Mouse (Mus musculus): ENCODE measurements around the gene Igsf23. TPM values are rescaled to one million over a fixed set of nuclear protein-coding genes. Genes with fewer than 3 reads are reported as not detected.

Gene Igsf23
- polyA plus RNA-seq, 1 experiment = 185 TPM

DNA sequence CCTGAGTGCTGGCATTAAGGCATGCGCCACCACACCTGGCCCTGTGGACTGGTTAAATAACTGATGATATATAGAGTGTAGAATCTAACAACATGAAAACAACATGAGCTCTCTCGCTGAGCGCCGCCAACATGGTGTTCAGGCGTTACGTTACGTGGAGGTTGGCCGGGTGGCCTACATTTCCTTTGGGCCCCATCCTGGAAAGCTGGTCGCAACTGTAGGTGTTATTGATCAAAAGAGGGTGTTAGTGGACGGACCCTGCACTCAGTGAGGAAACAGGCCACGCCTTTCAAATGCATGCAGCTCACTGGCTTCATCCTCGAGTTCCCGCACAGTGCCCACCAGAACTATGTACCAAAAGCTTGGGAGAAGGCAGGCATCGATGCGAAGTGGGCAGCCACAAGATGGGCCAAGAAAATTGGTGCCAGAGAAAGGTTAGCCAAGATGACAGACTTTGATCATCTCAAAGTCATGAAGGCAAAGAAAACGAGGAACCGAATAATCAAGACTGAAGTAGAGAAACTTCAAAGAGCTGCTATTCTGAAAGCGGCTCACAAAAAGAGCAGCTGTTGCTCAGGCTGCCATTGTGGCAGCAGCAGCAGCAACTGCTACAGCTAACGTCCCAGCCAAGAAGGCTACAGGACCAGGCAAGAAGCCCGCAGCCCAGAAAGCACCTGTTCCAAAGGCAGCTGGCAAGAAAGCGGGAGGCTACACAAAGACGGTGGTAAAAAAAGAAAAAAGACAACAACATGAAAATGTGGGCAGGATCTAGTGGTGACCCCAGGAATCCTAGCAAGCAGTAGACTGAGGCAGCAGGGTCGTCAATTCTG is 38.6 kb downstream of the Igsf23 start:
- WGBS = 89% methylated on average over 23 of the region's 23 CpGs
- Histone ChIP-seq H3K4me3 (ENCODE audit: low read depth, low read length) (no peak overlapping the region), H3K4me1 (ENCODE audit: control insufficient read depth, insufficient read depth, insufficient read length, low read length) (peaks cover 5% of the 10 kb centered on the region; the same call in 1 of the 2 replicates), H3K27ac (ENCODE audit: insufficient read depth, low read depth, low read length) (no peak overlapping the region), H3K36me3 (ENCODE audit: control insufficient read depth, insufficient read depth, low read length) (peaks cover 27% of the 10 kb centered on the region), H3K27me3 (ENCODE audit: control insufficient read depth, insufficient read depth, low read length) (no peaks in the 10 kb centered on the region)
- TF ChIP-seq POLR2A (IDR thresholded peaks at IDR 0.05; ENCODE audit: low read depth, low read length) = no peak
- TF ChIP-seq CTCF (IDR thresholded peaks at IDR 0.05; ENCODE audit: extremely low read depth, insufficient read length, insufficient replicate concordance, low read depth, low read length) = no peak

DNA sequence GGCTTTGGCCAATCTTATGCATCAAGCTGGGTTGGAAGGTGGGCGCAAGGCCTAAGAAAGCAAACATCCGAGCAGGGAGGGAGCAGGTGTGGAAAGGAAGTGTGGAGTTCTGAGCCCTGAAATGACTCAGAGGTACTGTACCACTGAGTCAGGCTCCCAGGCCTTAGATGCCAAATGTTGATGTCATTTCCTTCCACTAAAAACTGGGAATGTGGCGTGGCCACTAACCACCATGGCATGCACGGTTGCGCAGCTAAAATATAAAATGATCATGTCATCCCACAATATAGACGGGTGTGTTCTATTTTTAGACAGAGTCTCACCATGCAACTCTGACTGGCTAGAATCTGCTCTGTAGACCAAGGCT is 39.3 kb downstream of the Igsf23 start:
- 85% methylated on average over 6 of the region's 6 CpGs for WGBS
- H3K4me3 ChIP-seq (ENCODE audit: low read depth, low read length) = no peak overlapping the region
- H3K36me3 ChIP-seq (ENCODE audit: control insufficient read depth, insufficient read depth, low read length) = peaks cover 26% of the 10 kb centered on the region
- no peak overlapping the region for H3K27ac ChIP-seq (ENCODE audit: insufficient read depth, low read depth, low read length)
- no peaks in the 10 kb centered on the region for H3K27me3 ChIP-seq (ENCODE audit: control insufficient read depth, insufficient read depth, low read length)
- TF ChIP-seq CTCF (IDR thresholded peaks at IDR 0.05; ENCODE audit: extremely low read depth, insufficient read length, insufficient replicate concordance, low read depth, low read length) = no peak
- no peak for TF ChIP-seq POLR2A (IDR thresholded peaks at IDR 0.05; ENCODE audit: low read depth, low read length)
- peaks cover 5% of the 10 kb centered on the region; the same call in 1 of the 2 replicates for H3K4me1 ChIP-seq (ENCODE audit: control insufficient read depth, insufficient read depth, insufficient read length, low read length)

DNA sequence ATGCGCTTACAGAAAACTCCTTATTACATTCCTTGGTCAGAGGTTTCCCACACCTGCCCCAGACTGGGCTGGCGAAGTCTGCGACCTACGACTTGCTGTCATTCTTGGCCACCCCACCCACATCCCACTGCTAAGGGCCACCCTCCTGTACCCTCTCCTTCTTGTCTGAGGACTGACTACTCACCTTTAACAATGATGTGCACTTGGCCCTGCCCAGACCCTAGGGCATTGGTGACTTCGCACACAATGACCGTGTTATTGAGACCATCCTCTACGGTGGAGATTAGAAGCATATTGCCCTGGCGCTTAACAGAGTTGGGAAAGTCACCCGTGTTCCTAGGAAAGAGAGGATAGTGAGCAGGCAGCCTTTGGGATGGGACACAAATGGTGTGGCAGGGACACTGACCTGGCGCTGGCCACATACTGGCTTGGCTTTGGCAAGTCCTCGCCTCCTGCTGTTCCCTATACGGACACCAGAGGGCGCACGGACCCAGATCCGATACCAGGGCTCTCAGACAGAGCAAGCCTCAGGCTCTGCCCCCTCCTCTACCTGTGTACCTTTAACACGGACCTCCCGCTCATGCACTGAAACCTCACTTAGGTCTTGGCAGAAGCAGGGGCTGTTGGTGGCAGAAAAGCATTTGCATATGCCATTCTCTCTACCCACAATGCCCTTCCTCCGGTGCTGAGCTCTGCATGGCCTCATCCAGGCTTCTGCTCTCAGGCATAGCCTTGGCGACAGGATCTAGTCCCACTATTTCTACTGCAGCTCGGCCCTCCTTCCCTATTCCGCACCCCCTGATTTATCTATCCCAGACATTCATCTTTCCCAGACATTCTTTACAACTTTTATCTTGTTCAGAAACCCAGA is 39.9 kb downstream of the Igsf23 start:
- no peaks in the 10 kb centered on the region for H3K27me3 ChIP-seq (ENCODE audit: control insufficient read depth, insufficient read depth, low read length)
- no peak overlapping the region for H3K27ac ChIP-seq (ENCODE audit: insufficient read depth, low read depth, low read length)
- TF ChIP-seq POLR2A (IDR thresholded peaks at IDR 0.05; ENCODE audit: low read depth, low read length) (no peak), CTCF (IDR thresholded peaks at IDR 0.05; ENCODE audit: extremely low read depth, insufficient read length, insufficient replicate concordance, low read depth, low read length) (peak; percentile 87)
- peaks cover 25% of the 10 kb centered on the region for H3K36me3 ChIP-seq (ENCODE audit: control insufficient read depth, insufficient read depth, low read length)
- WGBS = 50% methylated on average over 21 of the region's 21 CpGs
- no peak overlapping the region for H3K4me3 ChIP-seq (ENCODE audit: low read depth, low read length)
- H3K4me1 ChIP-seq (ENCODE audit: control insufficient read depth, insufficient read depth, insufficient read length, low read length) = peaks cover 5% of the 10 kb centered on the region; the same call in 1 of the 2 replicates

DNA sequence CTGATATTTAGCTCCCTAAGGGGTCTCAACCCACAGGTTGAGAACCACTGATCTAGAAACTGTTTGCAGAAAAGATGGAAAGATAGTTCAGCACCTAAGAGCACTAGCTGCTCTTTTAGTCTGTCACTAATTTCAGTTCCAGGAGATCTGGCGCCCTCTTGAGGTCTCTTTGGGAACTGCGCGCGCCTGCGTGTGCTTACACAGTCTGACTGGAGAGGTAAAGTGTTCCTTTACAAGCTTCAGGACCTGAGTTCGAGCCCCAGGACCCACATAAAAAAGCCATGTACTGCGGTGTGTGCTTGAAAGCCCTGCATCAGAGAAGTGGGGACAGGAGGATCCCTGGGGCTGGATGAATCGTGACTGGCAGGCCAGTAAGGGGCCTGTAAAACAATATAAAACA is 60.7 kb downstream of the Igsf23 start:
- Histone ChIP-seq H3K27me3 (ENCODE audit: control insufficient read depth, insufficient read depth, low read length) (no peaks in the 10 kb centered on the region; the same call in 1 of the 2 replicates), H3K36me3 (ENCODE audit: control insufficient read depth, insufficient read depth, low read length) (no peaks in the 10 kb centered on the region), H3K4me3 (ENCODE audit: low read depth, low read length) (no peak overlapping the region), H3K4me1 (ENCODE audit: control insufficient read depth, insufficient read depth, insufficient read length, low read length) (no peaks in the 10 kb centered on the region), H3K27ac (ENCODE audit: insufficient read depth, low read depth, low read length) (no peak overlapping the region)
- WGBS = 48% methylated on average over 8 of the region's 8 CpGs
- TF ChIP-seq POLR2A (IDR thresholded peaks at IDR 0.05; ENCODE audit: low read depth, low read length) (no peak), CTCF (IDR thresholded peaks at IDR 0.05; ENCODE audit: extremely low read depth, insufficient read length, insufficient replicate concordance, low read depth, low read length) (peak; percentile 83; the same call in 1 of the 2 replicates)

DNA sequence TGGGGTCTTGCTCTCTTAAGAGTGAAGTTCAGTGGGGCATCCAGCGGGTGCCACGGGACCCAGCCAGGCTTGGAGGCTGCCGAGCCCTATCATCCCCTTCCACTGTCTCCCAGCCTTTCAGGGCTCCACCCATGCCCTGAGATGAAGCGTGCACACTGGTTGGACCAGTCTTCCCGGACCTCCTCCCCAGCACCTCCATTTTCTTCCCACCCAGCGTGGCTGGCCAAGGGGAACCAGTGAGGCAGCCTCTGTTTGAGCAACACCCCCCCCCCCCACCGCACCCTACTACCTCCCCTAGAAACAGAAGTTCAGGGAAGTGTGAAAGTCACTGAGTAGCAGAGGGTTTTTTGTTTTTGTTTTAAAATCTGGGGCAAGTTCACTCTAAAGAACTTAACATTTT is 62.7 kb downstream of the Igsf23 start, which contains the start of gene Ceacam19:
Ceacam19 (minus strand) TSS at position 117 of the 400 bp plus-strand sequence.
- Histone ChIP-seq H3K36me3 (ENCODE audit: control insufficient read depth, insufficient read depth, low read length) (no peaks in the 10 kb centered on the region), H3K27ac (ENCODE audit: insufficient read depth, low read depth, low read length) (no peak within 1 kb of the TSS), H3K27me3 (ENCODE audit: control insufficient read depth, insufficient read depth, low read length) (no peaks in the 10 kb centered on the region), H3K4me3 (ENCODE audit: low read depth, low read length) (no peak within 1 kb of the TSS), H3K4me1 (ENCODE audit: control insufficient read depth, insufficient read depth, insufficient read length, low read length) (no peaks in the 10 kb centered on the region)
- WGBS = 39% methylated on average over 7 of the region's 7 CpGs
- no peak for TF ChIP-seq CTCF (IDR thresholded peaks at IDR 0.05; ENCODE audit: extremely low read depth, insufficient read length, insufficient replicate concordance, low read depth, low read length)
- no peak for TF ChIP-seq POLR2A (IDR thresholded peaks at IDR 0.05; ENCODE audit: low read depth, low read length)

Other genes starting within 250 kb of the Igsf23 start
- 62.8 and 72.9 TPM in 2 replicates for gene Tomm40, start 235.3 kb downstream of the Igsf23 start, polyA plus RNA-seq (2012; rRNA removed)
- gene Nectin2, start 200.3 kb downstream of the Igsf23 start, polyA plus RNA-seq (2012; rRNA removed) = 128 and 208 TPM in 2 replicates
- gene Bcam, start 179.7 kb downstream of the Igsf23 start, polyA plus RNA-seq (2012; rRNA removed) = 18.6 and 20.3 TPM in 2 replicates
- gene Cblc, start 153.9 kb downstream of the Igsf23 start, polyA plus RNA-seq (2012; rRNA removed) = 56.7 and 145 TPM in 2 replicates
- 169 and 226 TPM in 2 replicates for gene Bcl3, start 128.0 kb downstream of the Igsf23 start, polyA plus RNA-seq (2012; rRNA removed)
- 0.13 TPM in 1 of 2 replicates, not detected in the other for gene Gm19345, start 98.8 kb downstream of the Igsf23 start, polyA plus RNA-seq (2012; rRNA removed)
- 0.47 and 1.3 TPM in 2 replicates for gene Ceacam16, start 89.5 kb downstream of the Igsf23 start, polyA plus RNA-seq (2012; rRNA removed)
- not detected in 2 replicates for gene Ceacam19, start 62.8 kb downstream of the Igsf23 start, polyA plus RNA-seq (2012; rRNA removed)
- 5.7 and 14.3 TPM in 2 replicates for gene Pvr, start 29.6 kb downstream of the Igsf23 start, polyA plus RNA-seq (2012; rRNA removed)
- 48.9 and 179 TPM in 2 replicates for gene Ceacam20, start 14.7 kb upstream of the Igsf23 start, polyA plus RNA-seq (2012; rRNA removed)
- 1.8 and 6.6 TPM in 2 replicates for gene Nlrp9b, start 40.7 kb upstream of the Igsf23 start, polyA plus RNA-seq (2012; rRNA removed)
- gene Vmn1r91, start 148.9 kb upstream of the Igsf23 start, polyA plus RNA-seq (2012; rRNA removed) = 0.08 and 0.14 TPM in 2 replicates
- not detected in 2 replicates for gene Gm16442, start 171.8 kb upstream of the Igsf23 start, polyA plus RNA-seq (2012; rRNA removed)
- not detected in 2 replicates for gene Vmn1r93, start 188.3 kb upstream of the Igsf23 start, polyA plus RNA-seq (2012; rRNA removed)
- not detected in 2 replicates for gene Vmn1r94, start 217.6 kb upstream of the Igsf23 start, polyA plus RNA-seq (2012; rRNA removed)
- not detected in 2 replicates for gene Vmn1r95, start 243.0 kb upstream of the Igsf23 start, polyA plus RNA-seq (2012; rRNA removed)